Mouse (Mus musculus) bone marrow macrophage, adult 2 months (primary cell): ENCODE measurements around the gene Nhsl2.

Source experiments
- CTCF ChIP-seq: IDR thresholded peaks from 2 replicates; pipeline ENCODE4 v1.5.1; 2012; ENCODE audit warnings: low read depth, mild to moderate bottlenecking, low read length, moderate library complexity
- POLR2A ChIP-seq: IDR thresholded peaks from 2 replicates; pipeline ENCODE4 v1.6.1; 2012; ENCODE audit warnings: mild to moderate bottlenecking, low read depth, low read length, borderline replicate concordance

DNA sequence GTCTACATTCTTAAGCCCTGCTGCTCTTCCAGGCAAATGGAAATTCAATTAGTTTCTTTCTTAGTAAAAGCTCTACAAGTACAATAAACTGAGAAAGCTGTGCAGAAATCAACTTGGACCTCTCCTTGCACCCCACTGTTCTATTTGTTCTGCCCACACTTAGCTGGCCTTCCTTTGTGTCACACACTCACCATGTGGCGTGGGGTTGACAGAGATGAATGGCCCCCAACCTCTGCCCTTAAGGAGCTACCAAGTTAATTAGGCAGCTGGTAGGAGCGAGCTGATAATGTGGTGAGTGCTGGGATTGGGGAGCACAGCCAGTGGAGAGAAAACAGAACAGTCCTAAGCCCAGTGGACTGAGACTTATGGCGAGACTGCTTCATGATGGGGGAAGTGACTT lies 127.7 kb downstream of the Nhsl2 start:
- TF ChIP-seq POLR2A (no peak), CTCF (no peak)
